Mouse (Mus musculus): ENCODE results near the gene Adamts8.
A peak's percentile ranks its signal among the peaks of the same experiment; 100 is the strongest.

Adamts8 gene

GRCm38 (mm10) chr9:30942512-30943313 is at the start of gene Adamts8:
Adamts8 (plus strand) TSS chr9:30942562.
- DNase-seq, result peak; percentile 60

DNA sequence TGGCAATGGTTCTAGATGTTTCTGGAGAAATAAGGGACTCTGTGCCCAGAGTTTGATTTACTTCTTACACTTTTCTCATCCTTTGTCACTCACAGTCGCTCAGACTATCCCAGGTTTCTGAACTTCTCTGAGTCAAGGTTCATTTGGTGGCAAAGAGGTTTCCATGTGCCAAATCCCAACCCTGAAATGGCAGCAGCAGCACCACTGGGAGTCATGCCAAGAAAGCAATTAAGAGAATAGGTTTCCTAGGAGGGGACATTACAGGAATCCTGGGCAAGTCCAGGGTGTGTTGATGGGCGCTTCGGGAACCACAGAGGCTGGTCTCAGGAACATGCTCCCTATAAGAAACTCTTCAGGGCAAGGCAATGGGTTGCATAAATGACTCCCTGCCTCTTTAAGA is 46.7 kb upstream of the Adamts8 start:
- no peak for DNase-seq

DNA sequence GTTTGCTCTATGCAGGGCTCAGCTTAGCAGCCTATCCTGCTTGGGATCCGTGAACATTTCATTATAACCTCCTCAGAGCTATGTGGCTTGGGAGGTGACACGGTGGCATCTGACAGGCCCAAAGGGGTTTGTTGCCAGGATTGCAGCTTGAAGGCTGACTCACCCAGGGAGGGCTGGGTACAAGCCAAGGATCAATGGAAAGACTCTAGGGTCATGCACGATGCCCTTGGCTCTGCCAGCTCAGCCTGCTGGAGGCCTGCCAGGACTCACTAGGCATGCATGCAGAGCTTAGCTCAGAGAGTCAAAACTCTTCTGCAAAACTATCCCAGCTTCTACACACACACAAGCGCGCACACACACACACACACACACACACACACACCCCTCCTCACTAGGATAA is 45.6 kb upstream of the Adamts8 start:
- DNase-seq, result peak; percentile 30

- no peak for DNase-seq
Measured at GRCm38 (mm10) chr9:30897169-30897568, 45.2 kb upstream of the Adamts8 start.

GRCm38 (mm10) chr9:30902152-30902551 is 40.2 kb upstream of the Adamts8 start:
- DNase-seq, result no peak

- no peak for DNase-seq
Measured at GRCm38 (mm10) chr9:30902641-30903040, 39.7 kb upstream of the Adamts8 start.

- DNase-seq, result no peak
Measured at GRCm38 (mm10) chr9:30903266-30903665, 39.1 kb upstream of the Adamts8 start.

DNA sequence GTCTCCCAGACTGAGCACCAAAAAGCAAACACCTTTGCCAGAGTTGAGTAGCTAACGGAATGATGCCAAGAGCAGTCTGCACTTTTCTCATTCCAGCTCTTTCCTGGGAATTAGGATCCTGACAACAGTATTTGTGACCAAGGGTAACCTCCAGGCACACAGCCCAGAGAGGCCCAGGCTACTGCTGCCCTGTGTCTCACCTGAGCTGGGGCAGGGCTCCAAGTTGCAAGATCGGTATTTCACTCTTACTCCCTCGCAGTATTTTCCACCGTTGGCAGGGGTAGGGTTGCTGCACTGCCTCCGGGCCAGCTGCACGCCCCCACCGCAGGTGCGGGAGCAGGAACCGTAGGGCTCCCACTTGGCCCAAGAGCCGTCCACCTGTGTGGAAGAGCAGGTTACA is 36.5 kb upstream of the Adamts8 start:
- DNase-seq, result no peak

- no peak for DNase-seq
Measured at GRCm38 (mm10) chr9:30906426-30906825, 35.9 kb upstream of the Adamts8 start.

DNA sequence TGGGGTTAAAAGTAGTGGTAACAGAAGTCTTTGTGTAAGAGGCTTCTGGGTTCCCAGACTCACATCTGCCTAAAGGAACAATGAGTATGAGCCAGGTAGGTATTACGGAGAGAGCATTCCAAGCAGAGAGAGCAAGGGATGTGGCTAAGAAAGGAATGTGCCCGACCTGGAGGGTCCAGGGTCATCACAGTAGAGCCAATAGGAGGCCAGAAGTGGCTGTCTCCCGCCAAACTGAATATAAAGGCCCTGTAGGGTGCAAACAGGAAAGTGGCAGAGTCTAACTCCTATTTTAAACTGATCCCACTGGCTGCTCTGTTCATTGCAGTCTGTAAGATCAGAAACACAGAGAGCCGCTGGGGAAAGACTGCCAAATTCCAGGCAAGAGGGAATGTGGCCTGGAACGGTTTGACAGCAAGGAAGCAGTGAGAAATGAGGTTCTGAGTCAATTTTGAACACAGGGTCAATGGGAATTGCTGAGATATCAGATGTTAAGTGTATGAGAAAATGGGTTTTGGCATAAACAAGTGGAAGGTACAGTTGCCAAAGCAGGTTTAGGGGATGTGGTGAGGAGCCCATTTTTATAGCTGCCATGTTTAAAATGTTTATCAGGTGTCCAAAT is 34.6 kb upstream of the Adamts8 start:
- no peak for DNase-seq

GRCm38 (mm10) chr9:30908296-30908690 is 34.1 kb upstream of the Adamts8 start:
- no peak for DNase-seq

DNA sequence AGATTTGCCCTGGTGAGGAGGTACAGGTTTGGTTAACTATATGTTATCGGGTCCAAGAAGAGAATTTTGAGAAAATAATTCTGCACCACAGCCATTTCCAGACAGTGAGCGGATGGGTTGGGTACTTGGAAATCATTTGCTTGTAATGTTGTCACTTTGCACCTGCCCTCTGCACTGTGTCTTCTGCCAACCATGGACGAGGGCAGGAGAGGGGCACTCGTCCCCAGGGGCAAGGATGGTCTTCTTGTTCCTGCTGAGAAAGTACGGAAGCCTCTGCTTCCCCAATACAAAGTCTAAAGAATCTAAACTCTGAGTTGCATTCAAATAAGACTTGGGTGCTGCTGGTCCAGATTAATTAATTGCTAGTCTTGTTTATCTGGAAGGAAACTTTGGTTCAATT is 33.4 kb upstream of the Adamts8 start:
- no peak for DNase-seq

DNA sequence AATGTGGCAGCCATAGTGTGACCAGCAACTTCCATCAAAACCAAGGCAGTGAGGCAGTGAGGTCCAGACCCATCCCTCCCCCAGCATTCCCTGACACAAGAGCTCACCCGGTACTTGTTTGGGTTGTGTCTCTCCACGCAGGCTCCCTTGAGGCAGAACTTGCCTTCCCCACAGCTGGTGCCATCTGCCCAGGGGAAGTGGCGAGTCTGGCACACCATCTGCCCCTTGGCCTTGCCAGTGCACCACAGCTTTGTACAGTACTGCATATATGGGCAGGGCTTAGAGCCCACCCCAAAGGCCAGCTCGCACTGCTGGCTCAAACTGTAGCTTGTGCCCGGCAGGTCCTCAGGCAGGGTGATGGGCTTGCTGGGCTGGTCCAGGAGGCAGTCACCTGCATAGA is 31.9 kb upstream of the Adamts8 start:
- no peak for DNase-seq

GRCm38 (mm10) chr9:30912161-30912560 is 30.2 kb upstream of the Adamts8 start:
- DNase-seq, result no peak

- no peak for DNase-seq
Measured at GRCm38 (mm10) chr9:30913429-30913828, 28.9 kb upstream of the Adamts8 start.

DNA sequence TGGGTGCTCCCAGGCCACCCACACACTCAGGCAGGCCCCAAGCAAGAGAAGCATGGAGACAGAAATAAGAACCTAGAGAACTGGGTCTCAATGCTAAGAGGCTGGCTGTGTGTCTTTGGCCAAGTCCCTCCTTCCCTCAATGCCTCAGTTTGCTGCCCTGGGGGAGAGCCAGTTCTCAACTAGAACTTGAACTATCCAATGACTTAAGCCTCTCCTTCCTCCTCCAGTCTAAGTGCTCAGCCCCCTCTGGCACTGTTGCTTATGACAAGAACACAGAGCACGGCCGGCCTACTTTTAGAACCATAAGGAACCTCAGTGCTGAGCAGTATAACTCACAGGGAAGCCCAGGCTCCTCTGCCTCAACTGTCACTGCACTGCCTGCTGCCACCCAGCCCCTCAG is 28.1 kb upstream of the Adamts8 start:
- DNase-seq, result no peak

- no peak for DNase-seq
Measured at GRCm38 (mm10) chr9:30916266-30916968, 25.9 kb upstream of the Adamts8 start.

DNA sequence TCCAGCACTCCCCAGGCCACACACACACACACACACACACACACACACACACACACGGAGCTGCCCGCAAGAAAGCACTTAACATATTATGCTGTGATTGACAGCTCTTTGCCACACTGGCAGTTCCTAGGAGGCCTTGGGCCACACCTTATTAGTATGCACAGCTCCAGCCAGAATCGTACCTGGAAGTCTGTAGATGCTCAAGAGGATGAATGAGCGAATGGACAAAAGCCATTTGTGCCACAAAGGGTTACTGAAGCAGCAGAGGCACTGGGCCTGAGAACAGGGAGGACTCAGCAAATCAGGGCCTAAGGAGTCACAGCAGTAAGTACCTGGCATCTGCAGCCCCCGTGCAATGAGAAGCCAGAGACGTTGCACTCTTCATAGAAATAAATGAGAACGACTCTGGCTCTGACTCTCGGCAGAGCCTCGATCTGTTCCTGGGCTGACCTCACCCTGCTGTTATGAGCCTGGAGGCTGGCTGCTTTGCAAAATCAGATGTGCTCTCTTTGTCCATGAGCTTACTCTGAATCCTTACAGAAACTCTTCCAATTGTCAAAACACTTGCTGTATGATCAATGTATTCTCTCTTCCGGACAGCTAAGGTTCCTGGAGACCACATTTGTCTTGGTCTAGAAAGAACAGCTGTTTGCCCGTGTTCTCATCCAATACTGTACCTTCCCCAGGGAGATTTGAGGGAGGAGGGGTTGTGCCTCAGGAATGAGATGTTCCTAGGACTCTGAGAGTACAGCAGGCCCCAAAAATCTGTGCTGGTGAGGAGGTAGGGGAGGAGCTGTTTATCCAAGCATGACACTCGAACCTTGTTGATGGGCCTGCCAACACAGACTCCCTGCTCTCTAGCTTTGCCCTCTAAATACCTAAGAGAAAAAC is 23.7 kb upstream of the Adamts8 start:
- DNase-seq, result no peak

- no peak for DNase-seq
Measured at GRCm38 (mm10) chr9:30919686-30920085, 22.7 kb upstream of the Adamts8 start.

DNA sequence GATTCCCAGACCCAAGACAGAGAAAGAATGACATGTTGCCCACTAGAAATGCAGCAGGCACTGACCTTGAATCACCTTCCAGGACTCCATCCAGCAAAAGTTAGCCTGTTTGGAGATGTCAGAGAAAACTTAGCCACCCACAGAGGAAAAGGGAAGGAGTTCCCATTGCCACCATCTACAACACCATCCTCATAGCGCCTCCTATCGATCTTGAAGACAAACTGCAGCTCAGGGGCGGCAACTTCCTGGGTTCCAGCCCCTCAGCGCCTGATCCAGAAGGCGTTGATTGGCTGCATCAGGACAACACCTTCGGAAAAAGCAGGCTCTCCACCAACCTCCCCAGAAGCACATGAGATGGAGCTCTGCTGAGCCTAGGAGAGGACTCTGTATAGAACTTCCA is 21.6 kb upstream of the Adamts8 start:
- no peak for DNase-seq

DNA sequence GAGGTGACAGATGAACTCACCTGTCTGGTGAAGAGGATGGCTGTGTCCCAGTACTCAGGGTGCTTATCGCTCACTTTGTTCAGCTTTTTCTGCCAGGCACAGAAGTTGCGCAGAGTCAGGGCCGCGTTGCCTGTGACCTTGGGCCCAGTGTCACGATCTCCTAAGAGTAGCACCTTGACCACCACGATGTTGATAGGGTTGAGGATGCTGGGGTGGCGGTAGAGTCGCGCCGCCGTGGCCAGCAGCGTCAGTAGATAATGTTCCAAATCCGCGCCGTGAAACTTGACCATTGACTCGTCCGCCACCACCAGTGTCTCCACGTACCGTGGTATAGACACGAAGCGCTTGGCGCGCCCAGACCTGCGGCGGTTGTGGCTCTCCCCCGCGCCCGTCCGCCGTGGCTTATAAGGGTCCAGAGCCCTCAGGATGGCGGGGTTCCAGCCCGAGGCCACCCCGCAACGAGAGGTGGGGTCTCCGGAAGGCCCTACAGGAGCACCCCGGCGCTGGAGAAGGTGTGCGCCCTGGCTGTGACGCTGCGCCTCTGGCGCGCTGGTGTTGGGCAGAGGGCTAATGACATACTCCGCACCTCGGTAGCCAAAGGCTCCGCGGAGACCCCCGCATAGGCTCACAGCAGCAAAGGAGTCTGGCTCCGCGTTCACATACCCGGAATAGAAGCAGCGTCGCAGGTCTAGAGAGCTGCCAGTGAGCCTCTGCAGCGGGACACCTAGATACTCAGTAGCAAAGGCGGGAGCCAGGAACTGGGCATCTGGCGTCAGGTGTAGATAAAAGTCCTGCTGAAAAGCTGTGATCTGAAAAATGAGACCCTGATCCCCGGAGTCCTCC is 20.9 kb upstream of the Adamts8 start:
- no peak for DNase-seq

Measured in right cerebral cortex, postnatal 14 days (tissue).